Mouse (Mus musculus): ENCODE data around the gene Hagh. TPM values are rescaled to one million over a fixed set of nuclear protein-coding genes. Genes with fewer than 3 reads are reported as not detected.

The Hagh gene
- 105 and 136 TPM in 2 replicates for polyA plus RNA-seq (2012; rRNA removed)

DNA sequence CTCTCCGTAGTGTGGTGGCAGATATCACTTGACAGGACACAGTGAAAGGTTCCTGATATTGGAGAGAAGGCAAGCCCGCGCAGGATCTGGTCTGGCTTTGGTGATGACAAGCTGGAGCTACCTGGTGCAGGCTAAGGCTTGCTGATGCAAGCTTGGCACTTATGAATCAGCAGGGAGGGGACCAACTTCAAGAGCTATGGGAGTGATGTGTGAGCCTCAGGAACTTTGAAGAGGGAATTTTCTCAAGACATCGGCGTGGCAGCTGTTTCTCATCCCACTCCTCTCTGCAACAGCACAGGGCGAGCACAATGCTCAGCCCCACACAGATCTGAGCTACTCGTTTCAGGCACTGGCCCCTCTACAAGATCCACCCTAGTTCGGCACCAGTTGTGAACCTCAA is at the start of gene Hagh:
Gene Hagh, plus strand, starts transcription at position 302 of the 400 bp plus-strand sequence.

DNA sequence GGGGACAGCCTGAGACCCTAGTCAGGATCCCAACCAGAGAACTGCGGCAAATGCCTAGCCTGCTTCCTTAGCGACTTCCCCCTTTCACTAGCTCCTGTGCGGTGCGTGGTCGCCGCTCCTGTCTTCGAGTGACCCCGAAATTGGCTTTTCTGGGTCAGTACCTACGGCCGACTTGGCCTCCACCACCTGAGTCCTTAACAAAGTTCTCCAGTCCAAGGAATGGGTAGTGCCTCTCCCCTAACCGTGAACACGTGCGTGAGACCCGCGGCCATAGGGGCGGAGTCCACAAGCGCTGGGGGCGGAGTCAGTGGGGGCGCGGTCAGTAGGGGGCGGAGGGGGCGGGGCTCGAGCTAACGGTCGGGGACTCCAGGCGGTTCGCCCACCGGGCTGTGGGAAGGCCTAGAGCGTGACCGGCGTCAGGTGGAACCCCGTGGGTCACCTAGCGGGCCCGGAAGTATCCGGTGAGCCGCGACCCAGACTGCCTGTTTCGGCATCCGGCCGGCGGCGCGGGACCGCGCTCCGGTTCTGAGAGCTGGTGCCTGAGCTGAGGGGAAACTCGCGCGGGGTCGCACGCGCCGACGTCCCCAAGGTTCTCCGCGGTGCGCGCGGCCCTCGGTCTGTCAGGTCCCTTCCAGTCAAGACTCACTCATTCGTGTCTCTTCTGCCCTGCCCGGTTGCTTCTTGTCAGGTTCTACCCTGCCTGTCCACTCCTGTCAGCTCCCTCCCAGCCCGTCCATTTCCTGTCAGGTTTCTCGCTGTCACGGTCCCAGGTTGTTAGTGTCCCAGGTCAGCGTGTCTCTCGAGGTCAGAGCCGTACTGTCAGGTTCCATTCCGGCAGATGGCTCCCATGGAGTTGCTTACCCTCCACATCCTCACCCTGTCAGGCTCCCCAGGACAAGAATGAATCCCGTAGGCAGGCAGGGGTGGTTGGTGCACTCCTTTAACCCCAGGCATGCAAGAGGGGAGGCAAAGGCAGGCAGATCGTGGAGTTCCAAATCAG is 35.7 kb upstream of the Hagh start, which contains the start of gene Meiob:
Gene Meiob, plus strand, starts transcription at position 338 of the 1,000 bp plus-strand sequence.

DNA sequence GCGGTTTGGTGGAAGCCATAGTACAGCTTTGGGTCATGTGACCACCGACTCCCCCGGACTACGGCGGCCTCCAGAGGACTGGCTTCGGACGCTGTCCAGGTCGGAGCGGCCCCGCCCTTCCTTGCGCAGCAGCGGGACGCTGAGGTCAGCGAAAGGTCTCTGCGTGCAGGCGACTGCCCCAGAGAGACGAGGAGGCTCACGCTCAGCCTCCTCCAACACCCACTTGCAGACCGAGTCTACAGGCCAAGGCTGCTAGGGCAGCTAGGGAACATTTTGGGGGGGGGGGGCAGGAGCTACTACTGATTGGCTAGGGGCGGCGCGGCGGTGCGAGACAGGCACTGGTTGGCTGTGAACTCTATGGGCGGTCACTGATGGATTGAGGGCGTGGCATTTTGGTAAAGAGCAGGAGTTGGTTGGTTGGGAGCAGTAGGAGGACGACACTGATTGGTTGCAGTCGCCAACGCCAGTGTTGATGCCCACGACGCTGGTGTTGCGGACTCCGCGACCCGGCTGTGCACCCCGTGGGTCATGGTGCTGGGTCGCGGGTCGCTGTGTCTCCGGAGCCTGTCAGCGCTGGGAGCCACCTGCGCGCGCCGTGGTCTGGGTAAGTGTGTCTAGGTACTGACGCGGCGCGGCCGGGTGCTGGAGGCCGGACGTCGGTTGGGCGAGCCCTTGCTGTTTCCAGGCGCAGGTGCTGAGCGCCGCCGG is 10.3 kb downstream of the Hagh start, which contains the start of gene Fahd1:
Gene Fahd1, minus strand, starts transcription at position 300 of the 708 bp plus-strand sequence.

DNA sequence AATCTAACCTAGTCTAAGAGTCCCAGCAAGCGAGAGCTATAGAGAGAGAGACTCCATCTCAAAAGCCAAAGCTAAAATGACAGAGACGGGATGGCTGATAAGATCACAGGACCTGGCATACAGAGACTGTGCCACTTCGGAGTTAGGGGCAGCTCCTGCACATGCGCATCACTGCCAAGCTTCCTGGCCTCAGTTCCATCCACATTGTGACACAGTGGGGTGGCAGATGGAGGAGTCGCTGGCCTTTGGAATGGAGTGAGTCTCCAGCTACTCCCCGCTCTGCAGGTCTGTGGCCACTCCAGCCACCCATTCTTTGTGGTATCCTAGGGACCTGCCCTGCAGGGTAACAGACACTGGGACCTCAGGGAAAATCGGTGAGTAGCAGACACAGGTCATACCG is 25.8 kb downstream of the Hagh start, which contains the start of gene Igfals:
Gene Igfals, plus strand, starts transcription at position 222 of the 400 bp plus-strand sequence.

DNA sequence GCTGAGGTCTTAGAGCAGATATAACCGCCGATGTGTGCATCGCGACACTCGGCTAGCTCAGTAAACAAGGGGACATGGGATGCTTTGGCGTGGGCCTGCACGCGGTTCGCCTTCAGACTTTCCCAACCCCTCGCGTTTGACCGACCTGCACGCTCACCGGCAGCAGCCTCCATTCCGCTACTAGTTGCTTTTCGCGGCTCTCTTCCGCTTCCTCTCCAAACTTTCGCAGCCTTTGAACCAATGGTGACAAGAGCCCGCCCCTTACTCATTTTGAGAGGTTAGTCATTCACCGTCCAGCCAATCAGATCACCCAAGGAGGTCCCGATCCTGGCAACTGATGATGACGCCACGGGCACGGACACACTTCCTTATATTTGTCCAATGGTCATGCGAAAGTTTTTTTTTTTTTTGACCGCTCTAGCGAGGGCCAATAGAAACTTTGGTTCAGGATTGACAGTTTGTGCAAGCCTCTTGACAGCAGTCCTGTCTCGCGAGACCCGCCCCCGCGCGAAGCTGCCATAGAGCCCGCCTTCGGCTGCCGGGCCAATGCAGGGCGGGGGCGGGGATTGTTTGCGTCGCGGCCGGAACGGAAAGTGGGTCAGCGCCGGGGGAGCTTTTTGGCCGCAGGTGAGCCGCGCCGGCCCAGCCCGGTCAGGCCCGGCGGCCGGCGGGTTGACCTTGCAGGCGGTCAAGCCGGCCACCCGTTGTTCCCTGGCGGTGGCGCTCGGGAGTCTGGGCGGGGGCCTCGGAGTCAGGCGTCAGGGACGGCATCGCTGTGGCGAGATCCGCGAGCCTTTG is 46.4 kb downstream of the Hagh start, which contains the start of the genes Nubp2 and Spsb3:
Gene Nubp2, minus strand, starts transcription at position 216 of the 798 bp plus-strand sequence.
Gene Spsb3, plus strand, starts transcription at position 510 of the 798 bp plus-strand sequence.

DNA sequence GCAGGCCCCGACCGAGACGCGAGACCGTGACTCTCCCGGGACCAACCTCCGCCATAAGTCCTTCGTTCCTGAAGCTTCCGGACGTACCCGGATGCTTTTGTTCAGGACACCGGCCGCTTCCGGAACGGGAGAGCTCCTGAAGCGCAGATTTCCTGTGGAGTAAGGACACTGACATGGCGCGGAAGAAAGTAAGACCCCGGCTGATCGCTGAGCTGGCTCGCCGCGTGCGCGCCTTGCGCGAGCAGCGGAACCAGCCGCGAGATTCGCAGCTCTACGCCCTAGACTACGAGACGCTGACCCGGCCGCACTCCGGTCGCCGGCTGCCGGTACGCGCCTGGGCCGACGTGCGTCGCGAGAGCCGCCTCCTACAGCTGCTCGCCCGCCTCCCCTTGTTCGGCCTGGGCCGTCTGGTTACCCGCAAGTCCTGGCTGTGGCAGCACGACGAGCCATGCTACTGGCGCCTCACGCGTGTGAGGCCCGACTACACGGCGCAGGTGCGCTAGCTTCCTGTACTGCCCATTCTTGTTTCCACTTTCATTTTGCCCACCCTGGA is 55.1 kb downstream of the Hagh start, which contains the start of the genes Eme2 and Mrps34:
Gene Eme2, minus strand, starts transcription at position 93 of the 553 bp plus-strand sequence.
Gene Mrps34, plus strand, starts transcription at position 122 of the 553 bp plus-strand sequence.

DNA sequence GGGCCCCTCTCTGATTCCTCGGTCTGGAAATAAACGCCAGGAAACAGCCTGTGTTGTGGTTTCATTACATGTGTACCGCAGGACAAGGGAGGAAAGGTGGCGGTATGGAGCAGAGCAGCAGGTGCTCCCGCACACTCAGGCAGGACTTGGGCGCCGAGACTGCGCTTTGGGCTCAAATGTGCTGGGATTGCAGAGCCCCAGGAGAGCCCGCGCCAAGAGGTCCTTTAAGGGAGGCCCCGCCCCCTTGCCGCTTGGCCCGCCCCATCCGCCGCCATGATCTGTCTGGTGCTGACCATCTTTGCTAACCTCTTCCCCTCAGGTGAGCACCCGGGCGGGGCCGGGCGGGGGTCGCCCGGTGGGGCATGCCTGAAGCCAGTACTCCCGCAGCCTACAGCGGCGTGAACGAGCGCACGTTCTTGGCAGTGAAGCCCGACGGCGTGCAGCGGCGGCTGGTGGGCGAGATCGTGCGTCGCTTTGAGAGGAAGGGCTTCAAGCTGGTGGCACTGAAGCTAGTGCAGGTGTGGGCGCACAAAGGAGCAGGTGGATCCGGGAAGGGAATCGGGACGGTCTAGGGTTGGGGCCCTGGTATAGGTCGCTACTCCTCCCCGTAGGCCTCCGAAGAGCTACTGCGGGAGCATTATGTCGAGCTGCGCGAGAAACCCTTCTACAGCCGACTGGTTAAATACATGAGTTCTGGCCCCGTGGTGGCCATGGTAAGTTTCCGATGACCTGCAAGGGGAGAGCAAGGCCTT is 56.5 kb downstream of the Hagh start, which contains the start of gene Nme3:
Gene Nme3, plus strand, starts transcription at position 260 of the 752 bp plus-strand sequence.

Other genes starting within 250 kb of the Hagh start
- 200 and 211 TPM in 2 replicates for gene Tsc2, start 207.5 kb upstream of the Hagh start, polyA plus RNA-seq (2012; rRNA removed)
- 33.4 and 40.4 TPM in 2 replicates for gene Nthl1, start 207.5 kb upstream of the Hagh start, polyA plus RNA-seq (2012; rRNA removed)
- gene Slc9a3r2, start 189.8 kb upstream of the Hagh start, polyA plus RNA-seq (2012; rRNA removed): 154 and 188 TPM in 2 replicates
- 0.40 and 0.53 TPM in 2 replicates for gene Npw, start 181.7 kb upstream of the Hagh start, polyA plus RNA-seq (2012; rRNA removed)
- 118 and 131 TPM in 2 replicates for gene Zfp598, start 170.5 kb upstream of the Hagh start, polyA plus RNA-seq (2012; rRNA removed)
- 1.6 and 1.7 TPM in 2 replicates for gene Syngr3, start 150.2 kb upstream of the Hagh start, polyA plus RNA-seq (2012; rRNA removed)
- 40.5 and 66.7 TPM in 2 replicates for gene Gfer, start 144.0 kb upstream of the Hagh start, polyA plus RNA-seq (2012; rRNA removed)
- gene Noxo1, start 143.9 kb upstream of the Hagh start, polyA plus RNA-seq (2012; rRNA removed): 19.1 and 19.6 TPM in 2 replicates
- 105 and 112 TPM in 2 replicates for gene Tbl3, start 132.5 kb upstream of the Hagh start, polyA plus RNA-seq (2012; rRNA removed)
- gene Rnf151, start 122.1 kb upstream of the Hagh start, polyA plus RNA-seq (2012; rRNA removed): 0.34 and 1.4 TPM in 2 replicates
- 4,445 and 4,526 TPM in 2 replicates for gene Rps2, start 122.0 kb upstream of the Hagh start, polyA plus RNA-seq (2012; rRNA removed)
- gene Ndufb10, start 115.7 kb upstream of the Hagh start, polyA plus RNA-seq (2012; rRNA removed): 198 and 335 TPM in 2 replicates
- not detected in 2 replicates for gene Rpl3l, start 112.3 kb upstream of the Hagh start, polyA plus RNA-seq (2012; rRNA removed)
- gene Msrb1, start 103.5 kb upstream of the Hagh start, polyA plus RNA-seq (2012; rRNA removed): 42.7 and 55.4 TPM in 2 replicates
- 8.5 and 15.0 TPM in 2 replicates for gene Hs3st6, start 87.2 kb upstream of the Hagh start, polyA plus RNA-seq (2012; rRNA removed)
- gene Meiob, start 35.9 kb upstream of the Hagh start, polyA plus RNA-seq (2012; rRNA removed): not detected in 2 replicates
- gene Fahd1, start 10.2 kb downstream of the Hagh start, polyA plus RNA-seq (2012; rRNA removed): 16.7 and 17.3 TPM in 2 replicates
- gene Igfals, start 25.9 kb downstream of the Hagh start, polyA plus RNA-seq (2012; rRNA removed): 10.1 and 12.4 TPM in 2 replicates
- 33.0 and 41.1 TPM in 2 replicates for gene Nubp2, start 46.2 kb downstream of the Hagh start, polyA plus RNA-seq (2012; rRNA removed)
- 112 and 120 TPM in 2 replicates for gene Spsb3, start 46.5 kb downstream of the Hagh start, polyA plus RNA-seq (2012; rRNA removed)
- 51.8 and 56.8 TPM in 2 replicates for gene Eme2, start 54.9 kb downstream of the Hagh start, polyA plus RNA-seq (2012; rRNA removed)
- 278 and 448 TPM in 2 replicates for gene Mrps34, start 55.0 kb downstream of the Hagh start, polyA plus RNA-seq (2012; rRNA removed)
- 76.6 and 85.3 TPM in 2 replicates for gene Nme3, start 56.4 kb downstream of the Hagh start, polyA plus RNA-seq (2012; rRNA removed)
- gene Mapk8ip3, start 96.8 kb downstream of the Hagh start, polyA plus RNA-seq (2012; rRNA removed): 180 and 186 TPM in 2 replicates
- gene Jpt2, start 120.5 kb downstream of the Hagh start, polyA plus RNA-seq (2012; rRNA removed): 33.5 and 37.9 TPM in 2 replicates
- 20.6 and 27.0 TPM in 2 replicates for gene Cramp1l, start 175.6 kb downstream of the Hagh start, polyA plus RNA-seq (2012; rRNA removed)
- gene Ift140, start 175.9 kb downstream of the Hagh start, polyA plus RNA-seq (2012; rRNA removed): 32.8 and 38.8 TPM in 2 replicates
- gene Tmem204, start 243.4 kb downstream of the Hagh start, polyA plus RNA-seq (2012; rRNA removed): 59.3 and 68.0 TPM in 2 replicates

Measured in ovary, adult 2 months (tissue).